Mouse (Mus musculus) testis, adult 2 months (tissue): Measurements from ENCODE around the gene Fam71e1.

Experiments
- CTCF ChIP-seq: fragments of 200-500 bp; IDR thresholded peaks from 2 replicates; pipeline ENCODE4 v1.5.1; 2012; ENCODE audit warnings: low read depth, mild to moderate bottlenecking, inconsistent platforms, low read length, moderate library complexity; ENCODE audit not compliant: control insufficient read depth, insufficient read depth, insufficient replicate concordance
- POLR2A ChIP-seq: fragments of 200-500 bp; IDR thresholded peaks from 2 replicates; pipeline ENCODE4 v1.6.1; 2012; ENCODE audit warnings: low read depth, mild to moderate bottlenecking, inconsistent platforms, low read length, moderate library complexity; ENCODE audit not compliant: control insufficient read depth

DNA sequence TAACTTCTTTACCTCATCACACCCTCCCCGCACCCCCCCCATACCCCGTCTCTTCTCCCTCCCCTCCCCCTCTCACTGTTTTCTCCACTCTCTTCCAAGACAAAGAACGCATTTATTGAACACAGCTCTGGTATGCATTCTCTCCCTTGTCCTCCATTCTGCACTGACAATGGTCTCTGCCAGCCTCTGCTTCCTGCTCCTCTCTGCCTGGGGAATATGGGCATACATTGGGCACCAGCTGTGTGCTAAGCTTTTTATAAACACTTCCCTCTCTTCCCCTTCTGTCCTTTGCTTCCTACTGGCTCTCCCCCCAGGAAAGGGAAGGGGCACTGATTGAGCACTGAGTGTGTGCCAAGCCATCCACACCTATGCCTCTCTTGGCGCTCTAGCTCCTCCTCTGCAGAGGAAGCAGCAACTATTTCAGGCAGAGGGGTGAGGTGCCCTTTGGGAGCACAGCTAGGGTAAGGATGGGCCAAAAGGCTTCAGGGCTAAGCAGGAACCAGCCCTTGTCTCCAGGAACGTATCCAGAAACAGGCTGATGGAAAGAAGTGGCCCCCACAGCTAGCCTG lies 21.3 kb upstream of the Fam71e1 start:
- TF ChIP-seq CTCF (no peak), POLR2A (no peak)
